Mouse (Mus musculus) cortical plate, adult 2 months (tissue): Measurements from ENCODE around the gene Tmem74b.

Experiments
- CTCF ChIP-seq: fragments of 200-500 bp; IDR thresholded peaks from 2 replicates; pipeline ENCODE4 v1.5.1; 2011; ENCODE audit warnings: mild to moderate bottlenecking, control low read depth, low read length; ENCODE audit not compliant: insufficient read depth; ENCODE audit errors: extremely low read depth
- POLR2A ChIP-seq: fragments of 200-500 bp; IDR thresholded peaks from 2 replicates; pipeline ENCODE4 v1.6.1; 2011; ENCODE audit warnings: mild to moderate bottlenecking, low read length, control low read depth; ENCODE audit not compliant: insufficient read depth; ENCODE audit errors: extremely low read depth

DNA sequence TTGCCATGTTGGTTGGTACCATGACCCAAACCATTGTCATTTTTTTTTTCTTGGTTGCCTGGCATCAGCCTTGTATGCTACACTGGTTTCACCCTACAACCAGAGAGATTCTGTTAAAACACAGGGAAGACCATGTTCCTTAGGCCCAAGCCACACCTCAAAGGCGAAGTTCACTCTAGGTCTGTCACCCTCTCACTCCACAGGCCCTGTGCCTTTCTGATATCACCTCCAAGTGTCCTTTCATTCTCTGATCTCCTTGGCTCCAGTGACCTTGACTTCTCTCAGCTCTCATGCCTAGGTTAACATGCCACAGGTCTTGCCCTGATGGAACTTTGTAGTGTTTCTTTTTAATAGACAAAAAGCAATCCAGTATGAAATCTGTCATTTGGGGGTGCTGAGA lies 40.3 kb downstream of the Tmem74b start:
- TF ChIP-seq POLR2A, result no peak
- TF ChIP-seq CTCF, result no peak
